Mouse (Mus musculus) natural killer cell, adult 2 months (primary cell): Measurements from ENCODE around the gene Spata2.

Experiments used
- DNase-seq, 2 experiments: peaks; one replicate each; pipeline ENCODE4 v3.0.0; 2022; ENCODE audit warnings: low spot score in 2 of 2

Spata2 gene

GRCm38 (mm10) chr2:167449331-167450275 lies 43.1 kb downstream of the Spata2 start:
- no peak for DNase-seq

GRCm38 (mm10) chr2:167447629-167448028 lies 45.1 kb downstream of the Spata2 start:
- no peak for DNase-seq

GRCm38 (mm10) chr2:167447207-167447606 lies 45.5 kb downstream of the Spata2 start:
- no peak for DNase-seq

GRCm38 (mm10) chr2:167445911-167446780 lies 46.5 kb downstream of the Spata2 start:
- no peak for DNase-seq

GRCm38 (mm10) chr2:167443411-167444193 lies 49.1 kb downstream of the Spata2 start:
- DNase-seq, result no peak

- no peak for DNase-seq
These were observed 53.3 kb downstream of the Spata2 start for GRCm38 (mm10) chr2:167439422-167439821.

- DNase-seq, result no peak
These were observed 56.3 kb downstream of the Spata2 start for GRCm38 (mm10) chr2:167436371-167436770.

- no peak for DNase-seq
These were observed 57.1 kb downstream of the Spata2 start for GRCm38 (mm10) chr2:167435631-167436030.

- DNase-seq, result no peak
These were observed 58.1 kb downstream of the Spata2 start for GRCm38 (mm10) chr2:167434570-167434969.

- DNase-seq, result no peak
These were observed 61.3 kb downstream of the Spata2 start for GRCm38 (mm10) chr2:167431418-167431776.
